Mouse (Mus musculus): ENCODE measurements around the gene Prkci. TPM values are rescaled to one million over a fixed set of nuclear protein-coding genes. Genes with fewer than 3 reads are reported as not detected.
A peak's percentile ranks its signal among the peaks of the same experiment; 100 is the strongest.

Prkci gene
- polyA plus RNA-seq, 1 experiment, result 10.8 TPM

DNA sequence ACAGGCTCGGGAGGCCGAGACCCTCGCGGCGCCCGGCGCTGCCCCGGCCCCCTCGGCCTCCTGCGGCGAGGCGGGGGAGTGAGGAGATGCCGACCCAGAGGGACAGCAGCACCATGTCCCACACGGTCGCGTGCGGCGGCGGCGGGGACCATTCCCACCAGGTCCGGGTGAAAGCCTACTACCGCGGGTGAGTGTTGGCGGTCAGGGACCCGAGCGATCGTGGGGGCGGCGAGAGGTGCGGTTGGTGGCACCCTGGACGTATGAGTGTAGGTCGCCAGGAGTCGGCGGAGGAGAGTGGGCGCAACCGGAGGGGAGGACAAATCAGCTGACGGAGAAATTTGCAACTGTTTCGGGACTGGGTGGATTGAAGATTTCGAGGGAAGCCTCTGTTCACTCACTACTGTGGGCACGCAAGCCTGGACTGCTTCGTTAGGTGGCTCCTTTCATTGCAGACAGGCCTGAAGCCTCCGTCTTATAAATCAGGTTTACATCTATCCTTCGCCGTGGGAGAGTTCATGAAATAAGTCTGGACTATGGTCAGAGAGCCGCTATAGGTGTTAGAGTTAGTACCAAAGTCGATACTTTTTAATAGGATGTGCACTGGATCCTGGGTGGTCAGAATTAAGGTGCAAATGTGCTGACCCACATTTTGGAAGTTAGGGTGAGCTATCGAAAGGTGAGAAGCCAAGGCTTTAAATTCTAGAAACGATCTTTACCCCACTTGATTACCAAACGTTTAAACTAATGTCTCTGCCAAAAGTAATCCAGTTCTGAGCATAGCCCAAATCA lies 546 bp downstream of the Prkci start:
- Histone ChIP-seq H3K36me3 (ENCODE audit: control insufficient read depth, insufficient read depth) (no peaks in the 10 kb centered on the region), H3K4me3 (peak overlapping the region; percentile 72), H3ac (ENCODE audit: control insufficient read depth, insufficient read length) (peak overlapping the region; percentile 72), H3K27me3 (ENCODE audit: control insufficient read depth, insufficient read depth, insufficient read length) (no peaks in the 10 kb centered on the region), H3K4me2 (ENCODE audit: low read depth) (peak overlapping the region; percentile 84), H3K79me2 (ENCODE audit: control insufficient read depth, insufficient read depth) (peaks cover 48% of the 10 kb centered on the region)
- TF ChIP-seq SRF (IDR thresholded peaks at IDR 0.05; ENCODE audit: control insufficient read depth, insufficient read length, low read depth), result no peak
- no peak for TF ChIP-seq TCF3 (IDR thresholded peaks at IDR 0.05; ENCODE audit: insufficient read length, low read depth)

DNA sequence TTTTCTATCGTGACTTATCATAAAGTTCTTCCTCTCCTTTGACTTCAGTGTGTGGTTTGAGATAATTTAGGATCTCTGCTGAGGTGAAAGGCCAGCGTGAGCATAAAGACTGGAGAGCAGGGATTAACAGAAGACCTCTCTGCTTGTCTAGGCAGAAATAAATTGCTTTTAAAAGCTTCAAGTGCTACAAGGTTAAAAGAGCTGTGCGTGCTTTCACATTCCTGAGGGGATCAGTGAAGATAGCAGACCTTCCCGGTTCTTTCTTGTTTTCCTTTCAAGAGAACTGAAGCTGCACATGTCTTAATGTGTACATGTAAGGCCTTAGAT lies 1.1 kb downstream of the Prkci start:
- no peak for TF ChIP-seq SRF (IDR thresholded peaks at IDR 0.05; ENCODE audit: control insufficient read depth, insufficient read length, low read depth)
- no peak for TF ChIP-seq REST (IDR thresholded peaks at IDR 0.05; ENCODE audit: insufficient read depth, insufficient read length)
- no peak for TF ChIP-seq POLR2A (IDR thresholded peaks at IDR 0.05; ENCODE audit: insufficient read length, low read depth)
- no peak for TF ChIP-seq USF1 (IDR thresholded peaks at IDR 0.05; ENCODE audit: low read depth)
- TF ChIP-seq MYOD1 (IDR thresholded peaks at IDR 0.05; ENCODE audit: control insufficient read depth in 1 of 3, insufficient read length in 2 of 3, low read depth in 2 of 3), result no peak
- TF ChIP-seq TCF12 (IDR thresholded peaks at IDR 0.05; ENCODE audit: insufficient read depth, poor library complexity, severe bottlenecking), result no peak
- TF ChIP-seq E2F4 (IDR thresholded peaks at IDR 0.05; ENCODE audit: insufficient read depth), result no peak
- no peak for TF ChIP-seq TCF3 (IDR thresholded peaks at IDR 0.05; ENCODE audit: insufficient read length, low read depth)
- no peak for TF ChIP-seq MAX (IDR thresholded peaks at IDR 0.05; ENCODE audit: low read depth)
- no peak for TF ChIP-seq MYOG (IDR thresholded peaks at IDR 0.05; ENCODE audit: control insufficient read depth in 1 of 3, insufficient read depth in 1 of 3, insufficient read length in 2 of 3, low read depth in 2 of 3)
- no peak for TF ChIP-seq CEBPB (IDR thresholded peaks at IDR 0.05; ENCODE audit: insufficient read depth, poor library complexity, severe bottlenecking)
- no peak for TF ChIP-seq POLR2AphosphoS2 (IDR thresholded peaks at IDR 0.05; ENCODE audit: insufficient read length, low read depth)
- peak overlapping the region; percentile 72 for H3K4me3 ChIP-seq
- no peaks in the 10 kb centered on the region for H3K27me3 ChIP-seq (ENCODE audit: control insufficient read depth, insufficient read depth, insufficient read length)

DNA sequence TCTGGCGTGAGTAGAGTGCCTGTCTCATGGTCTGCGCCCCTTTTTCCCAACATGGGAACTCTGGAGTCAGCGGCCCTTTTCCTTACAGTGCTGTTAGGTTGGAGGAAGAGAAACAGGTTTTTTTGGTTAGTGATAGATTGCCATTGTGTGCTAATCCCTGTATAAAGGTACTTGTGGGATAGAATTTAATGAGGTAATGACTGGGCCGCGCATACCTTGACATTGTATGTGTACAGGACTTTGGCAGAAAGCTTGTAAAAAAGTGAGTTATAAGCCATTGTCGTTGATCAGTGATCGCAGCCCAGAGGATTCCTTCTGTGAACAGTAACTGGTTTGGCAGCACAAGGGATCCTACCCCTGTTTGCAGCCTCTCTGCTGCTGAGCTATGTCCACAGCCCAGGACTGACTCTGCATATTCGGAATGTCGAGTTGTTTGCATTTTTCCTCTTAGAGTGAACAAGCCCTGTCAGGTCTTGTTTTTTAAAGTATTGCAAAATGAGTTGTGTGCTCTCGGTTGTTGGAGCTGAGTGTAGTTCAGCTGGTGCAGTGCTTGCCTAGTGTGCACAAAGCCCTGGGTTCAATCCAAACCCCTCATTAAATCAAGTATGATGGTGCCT lies 4.0 kb downstream of the Prkci start:
- H3K4me2 ChIP-seq (ENCODE audit: low read depth), result peak overlapping the region; percentile 12
- H3K79me2 ChIP-seq (ENCODE audit: control insufficient read depth, insufficient read depth), result peaks cover 82% of the 10 kb centered on the region
- no peak overlapping the region for H3K4me3 ChIP-seq
- H3ac ChIP-seq (ENCODE audit: control insufficient read depth, insufficient read length), result no peak overlapping the region
- TF ChIP-seq MAX (IDR thresholded peaks at IDR 0.05; ENCODE audit: low read depth) (no peak), SRF (IDR thresholded peaks at IDR 0.05; ENCODE audit: control insufficient read depth, insufficient read length, low read depth) (no peak), E2F4 (IDR thresholded peaks at IDR 0.05; ENCODE audit: insufficient read depth) (no peak), POLR2A (IDR thresholded peaks at IDR 0.05; ENCODE audit: insufficient read length, low read depth) (no peak), TCF12 (IDR thresholded peaks at IDR 0.05; ENCODE audit: insufficient read depth, poor library complexity, severe bottlenecking) (no peak), MYOD1 (IDR thresholded peaks at IDR 0.05; ENCODE audit: control insufficient read depth in 1 of 3, insufficient read length in 2 of 3, low read depth in 2 of 3) (no peak), POLR2AphosphoS2 (IDR thresholded peaks at IDR 0.05; ENCODE audit: insufficient read length, low read depth) (no peak), MYOG (IDR thresholded peaks at IDR 0.05; ENCODE audit: control insufficient read depth in 1 of 3, insufficient read depth in 1 of 3, insufficient read length in 2 of 3, low read depth in 2 of 3) (no peak), REST (IDR thresholded peaks at IDR 0.05; ENCODE audit: insufficient read depth, insufficient read length) (no peak), CEBPB (IDR thresholded peaks at IDR 0.05; ENCODE audit: insufficient read depth, poor library complexity, severe bottlenecking) (no peak), TCF3 (IDR thresholded peaks at IDR 0.05; ENCODE audit: insufficient read length, low read depth) (no peak), USF1 (IDR thresholded peaks at IDR 0.05; ENCODE audit: low read depth) (no peak)
- no peaks in the 10 kb centered on the region for H3K27me3 ChIP-seq (ENCODE audit: control insufficient read depth, insufficient read depth, insufficient read length)
- no peaks in the 10 kb centered on the region for H3K36me3 ChIP-seq (ENCODE audit: control insufficient read depth, insufficient read depth)

More for the DNA sequence above, 1.1 kb downstream of the Prkci start:
- peak overlapping the region; percentile 84 for H3K4me2 ChIP-seq (ENCODE audit: low read depth)
- H3K79me2 ChIP-seq (ENCODE audit: control insufficient read depth, insufficient read depth), result peaks cover 54% of the 10 kb centered on the region
- H3K36me3 ChIP-seq (ENCODE audit: control insufficient read depth, insufficient read depth), result no peaks in the 10 kb centered on the region
- peak overlapping the region; percentile 72 for H3ac ChIP-seq (ENCODE audit: control insufficient read depth, insufficient read length)

DNA sequence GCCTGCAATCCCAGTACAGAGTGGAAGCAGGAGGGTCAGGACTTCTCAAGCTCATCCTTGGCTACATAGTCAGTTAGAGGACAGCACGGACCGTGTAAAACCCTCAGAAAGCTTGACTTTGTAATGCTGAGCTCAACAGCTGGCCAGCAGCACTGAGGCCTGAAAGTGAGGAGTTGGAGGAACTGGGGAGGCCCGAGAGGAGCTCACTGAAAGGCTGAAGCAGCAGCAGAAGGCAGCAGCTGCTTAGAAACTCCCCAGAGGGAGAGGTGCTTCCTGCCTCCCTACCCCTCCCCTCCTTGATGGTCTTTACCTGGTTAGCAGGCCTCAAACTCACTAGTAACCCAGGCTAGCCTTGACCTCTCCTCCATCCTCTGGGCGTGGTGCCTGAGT lies 4.5 kb downstream of the Prkci start:
- Histone ChIP-seq H3K36me3 (ENCODE audit: control insufficient read depth, insufficient read depth) (no peaks in the 10 kb centered on the region), H3K4me2 (ENCODE audit: low read depth) (peak overlapping the region; percentile 12), H3K4me3 (no peak overlapping the region), H3ac (ENCODE audit: control insufficient read depth, insufficient read length) (no peak overlapping the region), H3K27me3 (ENCODE audit: control insufficient read depth, insufficient read depth, insufficient read length) (no peaks in the 10 kb centered on the region), H3K79me2 (ENCODE audit: control insufficient read depth, insufficient read depth) (peaks cover 87% of the 10 kb centered on the region)
- TF ChIP-seq TCF3 (IDR thresholded peaks at IDR 0.05; ENCODE audit: insufficient read length, low read depth) (no peak), POLR2A (IDR thresholded peaks at IDR 0.05; ENCODE audit: insufficient read length, low read depth) (no peak), MYOG (IDR thresholded peaks at IDR 0.05; ENCODE audit: control insufficient read depth in 1 of 3, insufficient read depth in 1 of 3, insufficient read length in 2 of 3, low read depth in 2 of 3) (peak in 1 of 3 experiments; percentile 40), MYOD1 (IDR thresholded peaks at IDR 0.05; ENCODE audit: control insufficient read depth in 1 of 3, insufficient read length in 2 of 3, low read depth in 2 of 3) (peak in 2 of 3 experiments; percentile 7 to 13), TCF12 (IDR thresholded peaks at IDR 0.05; ENCODE audit: insufficient read depth, poor library complexity, severe bottlenecking) (no peak)
